Mouse (Mus musculus) heart, postnatal 0 days (tissue): ENCODE results near the gene Arhgap44.

Source experiments
- CTCF ChIP-seq: IDR thresholded peaks from 2 replicates; pipeline ENCODE4 v1.5.1; 2016; ENCODE audit warnings: antibody characterized with exemption, control low read depth, low read depth
- EP300 ChIP-seq: IDR thresholded peaks from 2 replicates; pipeline ENCODE4 v1.6.1; 2016; ENCODE audit warnings: antibody characterized with exemption, low read depth

- no peak for TF ChIP-seq CTCF
- no peak for TF ChIP-seq EP300
Measured at GRCm38 (mm10) chr11:65160991-65161880, 1.5 kb downstream of the Arhgap44 start.
